Mouse (Mus musculus) cortical plate, adult 2 months (tissue): ENCODE data around the gene Cadm3.

Experiments used
- CTCF ChIP-seq: fragments of 200-500 bp; IDR thresholded peaks from 2 replicates; pipeline ENCODE4 v1.5.1; 2011; ENCODE audit warnings: mild to moderate bottlenecking, control low read depth, low read length; ENCODE audit not compliant: insufficient read depth; ENCODE audit errors: extremely low read depth
- POLR2A ChIP-seq: fragments of 200-500 bp; IDR thresholded peaks from 2 replicates; pipeline ENCODE4 v1.6.1; 2011; ENCODE audit warnings: mild to moderate bottlenecking, low read length, control low read depth; ENCODE audit not compliant: insufficient read depth; ENCODE audit errors: extremely low read depth

- 0 out of 2 replicates have a peak, but pooled peaks have one; percentile 18 for TF ChIP-seq POLR2A
- no peak for TF ChIP-seq CTCF
Observed at GRCm38 (mm10) chr1:173389901-173390401, 22.5 kb upstream of the Cadm3 start.
